Comparison of ENCODE assay signal across 29 mouse cellular contexts in the genomic region with DNA sequence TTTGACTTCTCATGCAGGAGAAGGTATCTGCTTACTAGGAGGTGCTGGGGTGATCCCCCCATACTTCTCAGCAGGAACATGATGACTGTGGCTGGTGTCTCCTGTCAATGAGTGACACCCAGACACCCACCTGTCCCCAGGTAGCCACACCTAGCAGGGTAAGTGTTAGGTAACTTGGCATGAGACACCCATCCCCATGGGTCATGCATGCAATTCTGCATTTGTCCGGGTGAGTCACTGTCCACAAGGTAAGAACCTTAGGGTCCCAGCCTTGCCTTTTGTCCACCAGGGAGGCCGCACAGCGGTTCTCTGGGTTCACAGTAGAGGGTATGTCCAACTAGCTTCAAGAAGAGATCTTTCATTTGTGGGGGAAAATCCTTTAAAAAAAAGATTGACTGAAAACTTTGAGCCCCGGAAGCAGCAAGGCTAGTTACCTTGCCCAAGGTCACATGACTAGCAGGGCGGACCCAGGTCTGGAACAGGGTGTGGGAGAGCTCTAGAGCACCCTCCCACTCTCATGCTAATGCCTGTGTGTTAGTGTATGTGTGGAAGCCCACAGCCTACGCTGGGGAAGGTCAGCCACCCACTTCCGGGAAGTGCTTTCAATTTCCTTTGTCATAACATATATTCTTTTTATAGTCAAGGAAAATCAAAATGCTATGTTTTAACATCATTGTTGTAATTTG. TPM values are rescaled to one million over a fixed set of nuclear protein-coding genes. Genes with fewer than 3 reads are reported as not detected.
DNase-seq lines count a peak whose midpoint lies in the region; ATAC-seq and TF ChIP-seq lines count a peak whose summit lies in the region.
"Had no signal": no experiment of that assay in that cellular context is flagged by ENCODE, and none has a peak within 500 bp of the region (broad histone marks: within the 10 kb centered on the region; RNA-seq: fewer than 3 reads in every experiment).

No protein-coding gene starts in this region.

- WGBS in lung, postnatal 0 days = 74% methylated on average over 7 of the region's 7 CpGs
- WGBS in intestine, postnatal 0 days = 57% methylated on average over 7 of the region's 7 CpGs
- 83% methylated on average over 7 of the region's 7 CpGs for WGBS in midbrain, embryonic 14.5 days

- no peak for TF ChIP-seq EP300 in lung, postnatal 0 days (IDR thresholded peaks at IDR 0.05)

- no peak overlapping the region for H3K4me2 ChIP-seq in lung, postnatal 0 days (replicated peaks; ENCODE audit: low read depth, low read length)
- peak overlapping the region; percentile 32; the same call in 1 of the 2 replicates for H3K4me2 ChIP-seq in intestine, postnatal 0 days (replicated peaks; ENCODE audit: low read depth)
- no peak overlapping the region for H3K4me2 ChIP-seq in midbrain, embryonic 14.5 days (ENCODE audit: low read length)
- H3K4me2 ChIP-seq: embryonic facial prominence, embryonic 12.5 days; forebrain, embryonic 15.5 days; kidney, embryonic 15.5 days; limb, embryonic 13.5 days; liver, embryonic 11.5 days; lung, embryonic 15.5 days; midbrain, embryonic 15.5 days; neural tube, embryonic 15.5 days had no signal

- no peaks in the 10 kb centered on the region for H3K27me3 ChIP-seq in lung, postnatal 0 days (replicated peaks; ENCODE audit: insufficient read depth, low read length)
- no peaks in the 10 kb centered on the region for H3K27me3 ChIP-seq in intestine, postnatal 0 days (replicated peaks; ENCODE audit: control insufficient read depth, insufficient read depth, low read length)
- H3K27me3 ChIP-seq in midbrain, embryonic 14.5 days (ENCODE audit: control insufficient read depth, insufficient read depth, low read length) = no peaks in the 10 kb centered on the region
- H3K27me3 ChIP-seq: embryonic facial prominence, embryonic 12.5 days; forebrain, embryonic 15.5 days; kidney, embryonic 15.5 days; limb, embryonic 13.5 days; lung, embryonic 15.5 days; midbrain, embryonic 15.5 days; neural tube, embryonic 15.5 days had no signal

- no peak overlapping the region for H3K4me3 ChIP-seq in lung, postnatal 0 days (ENCODE audit: low read depth, low read length)
- H3K4me3 ChIP-seq in intestine, postnatal 0 days (ENCODE audit: low read depth, low read length) = no peak overlapping the region
- H3K4me3 ChIP-seq in midbrain, embryonic 14.5 days (replicated peaks; ENCODE audit: low read depth, low read length) = no peak overlapping the region
- H3K4me3 ChIP-seq: embryonic facial prominence, embryonic 12.5 days; forebrain, embryonic 10.5 days; forebrain, embryonic 15.5 days; gastrocnemius, adult 2 months; heart, adult 2 months; kidney, embryonic 15.5 days; limb, embryonic 13.5 days; lung, embryonic 15.5 days; megakaryocyte, embryonic 14.5 days; midbrain, embryonic 15.5 days; neural tube, embryonic 15.5 days had no signal

- no peaks in the 10 kb centered on the region for H3K9me3 ChIP-seq in lung, postnatal 0 days (ENCODE audit: low read length)
- no peaks in the 10 kb centered on the region for H3K9me3 ChIP-seq in intestine, postnatal 0 days (ENCODE audit: control insufficient read depth)
- H3K9me3 ChIP-seq in midbrain, embryonic 14.5 days (ENCODE audit: control insufficient read depth, low read length) = no peaks in the 10 kb centered on the region
- H3K9me3 ChIP-seq: embryonic facial prominence, embryonic 12.5 days; forebrain, embryonic 10.5 days; forebrain, embryonic 15.5 days; kidney, embryonic 15.5 days; limb, embryonic 13.5 days; lung, embryonic 15.5 days; midbrain, embryonic 15.5 days had no signal

- H3K27ac ChIP-seq in lung, postnatal 0 days (ENCODE audit: low read length) = no peak overlapping the region
- peak overlapping the region; percentile 50 for H3K27ac ChIP-seq in intestine, postnatal 0 days (ENCODE audit: low read depth, low read length)
- no peak overlapping the region for H3K27ac ChIP-seq in midbrain, embryonic 14.5 days (replicated peaks; ENCODE audit: low read depth, low read length)
- H3K27ac ChIP-seq: embryonic facial prominence, embryonic 12.5 days; forebrain, embryonic 10.5 days; forebrain, embryonic 15.5 days; gastrocnemius, adult 2 months; heart, adult 2 months; hindbrain, postnatal 0 days; kidney, embryonic 15.5 days; limb, embryonic 13.5 days; lung, embryonic 15.5 days; midbrain, embryonic 15.5 days; neural tube, embryonic 15.5 days had no signal

- H3K9ac ChIP-seq in lung, postnatal 0 days (replicated peaks; ENCODE audit: low read depth) = no peak overlapping the region
- H3K9ac ChIP-seq in intestine, postnatal 0 days (ENCODE audit: low read depth, low read length) = no peak overlapping the region
- H3K9ac ChIP-seq in midbrain, embryonic 14.5 days (replicated peaks; ENCODE audit: low read length) = no peak overlapping the region
- H3K9ac ChIP-seq: embryonic facial prominence, embryonic 12.5 days; forebrain, embryonic 15.5 days; kidney, embryonic 15.5 days; limb, embryonic 13.5 days; lung, embryonic 15.5 days; midbrain, embryonic 15.5 days; neural tube, embryonic 15.5 days had no signal

- H3K4me1 ChIP-seq in lung, postnatal 0 days (ENCODE audit: insufficient read depth, low read depth, low read length) = 0 out of 2 replicates have a peak, but pooled peaks cover 3% of the 10 kb centered on the region
- H3K4me1 ChIP-seq in intestine, postnatal 0 days (replicated peaks; ENCODE audit: control insufficient read depth, insufficient read depth, low read length) = peaks cover 7% of the 10 kb centered on the region; the same call in 1 of the 2 replicates
- H3K4me1 ChIP-seq in midbrain, embryonic 14.5 days (ENCODE audit: control insufficient read depth, insufficient read depth, low read length) = peaks cover 8% of the 10 kb centered on the region

- TF ChIP-seq CTCF in lung, postnatal 0 days (IDR thresholded peaks at IDR 0.05) = peak; percentile 18; the same call in 1 of the 2 replicates
- TF ChIP-seq CTCF in intestine, postnatal 0 days (IDR thresholded peaks at IDR 0.05; ENCODE audit: low read depth) = peak; percentile 54

- intact Hi-C loops in gastrocnemius, postnatal 14 days (cut with DNase I; ENCODE audit: low total_unique reads) = no loop called here

- no peak for ATAC-seq in lung, postnatal 0 days
- ATAC-seq in intestine, postnatal 0 days = peak; percentile 77
- ATAC-seq in midbrain, embryonic 14.5 days (ENCODE audit: low FRiP score, low TSS enrichment) = no peak
- ATAC-seq: forebrain, embryonic 15.5 days; hindbrain, postnatal 0 days; midbrain, embryonic 15.5 days had no signal

- DNase-seq in lung, postnatal 0 days (ENCODE audit: low spot score) = no peak
- no peak for DNase-seq in lung, postnatal 10 days
- peak; percentile 87 for DNase-seq in R1 (ENCODE audit: low read depth, low spot score)
- DNase-seq in layer of hippocampus, adult 11-12 months (ENCODE audit: low spot score) = no peak
- DNase-seq in retina, postnatal 1 day = no peak
- DNase-seq in gastrocnemius, postnatal 14 days = no peak
- no peak for DNase-seq in midbrain, embryonic 14.5 days
- DNase-seq: adrenal gland, adult 8-10 months; cerebellum, adult 11 months; cerebellum, adult 9-11 months; embryo, embryonic 11 days; gastrocnemius, adult 2 months; heart, adult 2 months; lung, postnatal 4 days; right cerebral cortex, postnatal 25 days; spleen, adult 18-20 months; thymus, adult 2 months had no signal

- no peaks in the 10 kb centered on the region for H3K36me3 ChIP-seq in lung, postnatal 0 days (ENCODE audit: insufficient read depth, low read length)
- no peaks in the 10 kb centered on the region for H3K36me3 ChIP-seq in intestine, postnatal 0 days (ENCODE audit: control insufficient read depth, insufficient read depth)
- H3K36me3 ChIP-seq in midbrain, embryonic 14.5 days (ENCODE audit: control insufficient read depth, insufficient read depth, low read length) = no peaks in the 10 kb centered on the region
- H3K36me3 ChIP-seq: embryonic facial prominence, embryonic 12.5 days; forebrain, embryonic 10.5 days; forebrain, embryonic 15.5 days; kidney, embryonic 15.5 days; limb, embryonic 13.5 days; lung, embryonic 15.5 days; midbrain, embryonic 15.5 days; neural tube, embryonic 15.5 days had no signal

RNA-seq across cellular contexts. Expression of a gene that starts 26.2 kb away (rescaled TPM):
- polyA plus RNA-seq in lung, postnatal 0 days (2015; fragmentation: Nextera tagmentation; extraction: Ambion mirVana) = 1.2 and 1.5 TPM in 2 replicates
- 0.39 and 0.51 TPM in 2 replicates for polyA plus RNA-seq in intestine, postnatal 0 days (2015; fragmentation: Nextera tagmentation; extraction: Ambion mirVana)
- under 1 TPM; 0.16 to 0.29 TPM for total RNA-seq in gastrocnemius, postnatal 14 days (2021)
- 1.5 and 1.6 TPM in 2 replicates for polyA plus RNA-seq in midbrain, embryonic 14.5 days (2014; fragmentation: Nextera tagmentation; extraction: Ambion mirVana)
- total RNA-seq: gastrocnemius, adult 2 months had no signal
